ENCODE assay signal across 26 mouse cellular contexts in genomic region chr6:139764398-139764797, GRCm38 (mm10).
"Had no signal": no experiment of that assay in that cellular context is flagged by ENCODE, and none has a peak within 500 bp of the region (broad histone marks: within the 10 kb centered on the region; RNA-seq: fewer than 3 reads in every experiment).

No protein-coding gene starts in this region.

- H3K4me3 ChIP-seq: embryonic facial prominence, embryonic 10.5 days; embryonic facial prominence, embryonic 12.5 days; embryonic facial prominence, embryonic 13.5 days; embryonic facial prominence, embryonic 15.5 days; erythroblast, embryonic 14.5 days; forebrain, embryonic 10.5 days; forebrain, embryonic 12.5 days; forebrain, embryonic 13.5 days; forebrain, embryonic 15.5 days; heart, adult 2 months; heart, embryonic 10.5 days; heart, embryonic 12.5 days had no signal

- DNase-seq: cerebellum, adult 8-10 months; cerebellum, adult 9-10 months; cerebellum, postnatal 10 days; cerebellum, postnatal 14 days; cerebellum, postnatal 25 days; cerebellum, postnatal 36 days; forebrain, postnatal 0 days; gastrocnemius, postnatal 10 days; gastrocnemius, postnatal 14 days; gastrocnemius, postnatal 36 days; heart, adult 11 months; heart, adult 18-20 months; heart, adult 2 months had no signal

- ATAC-seq: forebrain, embryonic 13.5 days; forebrain, embryonic 14.5 days; forebrain, embryonic 15.5 days; forebrain, embryonic 16.5 days; forebrain, postnatal 0 days had no signal

- H3K27ac ChIP-seq: embryonic facial prominence, embryonic 10.5 days; embryonic facial prominence, embryonic 12.5 days; embryonic facial prominence, embryonic 13.5 days; embryonic facial prominence, embryonic 15.5 days; forebrain, embryonic 10.5 days; forebrain, embryonic 12.5 days; forebrain, embryonic 13.5 days; forebrain, embryonic 15.5 days; heart, adult 2 months; heart, embryonic 10.5 days had no signal
